Mouse (Mus musculus): ENCODE data around the gene Plekha1.

DNA sequence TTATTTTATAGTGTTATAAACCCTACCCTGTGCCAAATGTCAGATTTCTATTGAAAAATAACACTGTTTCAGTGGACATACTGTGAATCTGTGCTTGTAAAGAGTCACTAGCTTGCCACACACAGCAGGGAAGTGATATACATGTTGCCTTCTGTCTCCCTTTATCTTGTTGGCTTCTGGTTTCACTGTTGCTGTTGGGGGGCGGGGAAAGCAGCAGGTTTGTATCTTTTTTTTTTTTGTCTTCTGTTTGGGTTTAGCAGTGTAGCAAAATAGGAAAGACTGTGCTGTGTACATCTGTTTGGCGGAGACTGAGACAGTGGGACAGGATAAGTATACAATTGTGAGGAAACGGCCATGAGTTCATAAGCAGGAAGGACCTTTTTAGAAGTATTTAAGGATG lies 1.7 kb downstream of the Plekha1 start:
- no peak for TF ChIP-seq CTCF (conservative IDR thresholded peaks at IDR 0.05; ENCODE audit: insufficient read depth, insufficient read length, low read depth, low read length)
- TF ChIP-seq POLR2A (IDR thresholded peaks at IDR 0.05; ENCODE audit: low read depth, low read length): no peak

Data from kidney, adult 2 months (tissue).